Mouse (Mus musculus) left cerebral cortex, adult 6 months (tissue): ENCODE data around the gene Cklf. TPM values are rescaled to one million over a fixed set of nuclear protein-coding genes. Genes with fewer than 3 reads are reported as not detected.

Source experiments
- long read RNA-seq, 2 experiments: library from polyadenylated mRNA; unstranded; transcript quantifications; one replicate each; pipeline ENCODE4 v2.0.0; 2019 to 2020
- polyA plus RNA-seq: library from polyadenylated mRNA; unstranded; fragments of <200 nt; fragmentation: Nextera tagmentation; gene quantifications from 2 replicates; pipeline ENCODE4 v1.2.3, GENCODE M21; 2021

Gene Cklf
- polyA plus RNA-seq, result 6.6 and 8.2 TPM in 2 replicates
- long read RNA-seq, experiment 1, partial matches to known transcripts, result 2 of 9 reads
- long read RNA-seq, experiment 1, other reads (novel, unspliced or antisense), result 3 of 9 reads
- long read RNA-seq, experiment 2, transcript Cklf-201 (4 exons, 667 nt), result major isoform, 6 of 7 reads
- long read RNA-seq, experiment 2, partial matches to known transcripts, result 0 of 7 reads
- long read RNA-seq, experiment 2, other reads (novel, unspliced or antisense), result 0 of 7 reads

DNA sequence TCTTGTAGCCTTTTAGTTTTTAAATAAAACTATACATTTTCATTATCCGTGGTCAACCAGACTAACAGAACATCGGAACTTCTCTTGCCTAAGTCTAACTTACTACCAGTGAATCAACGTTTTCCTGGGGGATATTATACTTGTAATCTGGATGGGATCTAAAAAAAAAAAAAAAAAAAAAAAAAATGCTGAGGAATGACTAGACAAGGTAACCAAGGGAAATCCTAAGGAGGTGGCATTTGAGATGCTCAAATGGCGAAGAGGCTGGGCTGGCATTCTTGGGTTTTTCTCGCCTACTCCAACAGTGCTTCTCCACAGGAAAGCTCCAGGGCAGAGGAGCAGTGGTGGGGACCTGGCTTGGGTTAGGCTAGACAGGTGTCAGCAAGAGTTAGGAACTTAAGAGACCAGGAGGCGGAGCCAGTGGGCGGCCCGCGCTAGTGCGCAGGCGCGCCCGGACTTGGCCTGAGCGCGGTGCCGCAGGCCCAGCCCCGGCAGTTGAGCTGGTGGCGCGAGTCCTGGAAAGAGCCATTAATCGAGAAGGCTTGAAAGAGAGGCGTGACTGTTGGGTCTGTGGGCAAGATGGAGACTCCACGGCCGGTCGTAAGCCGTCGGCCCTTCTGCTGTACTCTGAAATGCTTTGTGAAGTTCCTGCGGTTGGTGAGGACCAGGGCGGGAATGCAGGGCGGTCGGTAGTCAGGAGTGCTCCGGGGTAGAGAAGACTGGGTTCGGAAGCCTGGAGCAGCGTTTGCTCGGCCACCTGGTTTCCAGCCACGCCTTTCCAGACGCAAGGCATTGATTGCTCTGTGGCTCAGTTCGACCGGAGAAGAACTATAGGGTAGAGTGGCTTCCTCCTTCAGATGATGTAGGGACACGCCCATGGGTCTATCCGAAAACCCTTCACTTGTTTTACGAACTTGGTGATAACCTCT is at the start of gene Cklf:
Gene Cklf (plus strand): TSS at position 423 of the 929 bp plus-strand sequence.

DNA sequence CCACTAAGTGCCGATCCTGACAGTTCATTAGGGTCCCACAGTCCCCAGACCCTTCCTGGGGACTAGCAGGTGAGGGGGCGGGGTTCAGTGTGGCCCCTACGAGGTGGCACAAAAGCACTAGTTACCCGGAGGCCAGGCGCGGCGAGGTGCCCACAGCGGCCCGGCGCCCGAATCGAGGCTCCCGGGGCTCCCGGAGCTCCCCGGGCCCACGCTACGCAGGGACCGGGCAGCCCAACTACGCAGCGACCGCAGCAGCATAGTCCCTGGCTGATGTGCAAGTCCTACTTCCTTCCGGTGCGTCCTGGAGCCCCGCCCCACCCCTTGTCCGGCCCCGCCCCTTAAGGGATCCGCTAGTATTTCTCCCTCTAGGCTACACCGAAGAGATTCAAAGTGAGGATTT is 2.4 kb upstream of the Cklf start, which contains the start of gene Tk2:
Gene Tk2 (minus strand): TSS at position 283 of the 400 bp plus-strand sequence.

DNA sequence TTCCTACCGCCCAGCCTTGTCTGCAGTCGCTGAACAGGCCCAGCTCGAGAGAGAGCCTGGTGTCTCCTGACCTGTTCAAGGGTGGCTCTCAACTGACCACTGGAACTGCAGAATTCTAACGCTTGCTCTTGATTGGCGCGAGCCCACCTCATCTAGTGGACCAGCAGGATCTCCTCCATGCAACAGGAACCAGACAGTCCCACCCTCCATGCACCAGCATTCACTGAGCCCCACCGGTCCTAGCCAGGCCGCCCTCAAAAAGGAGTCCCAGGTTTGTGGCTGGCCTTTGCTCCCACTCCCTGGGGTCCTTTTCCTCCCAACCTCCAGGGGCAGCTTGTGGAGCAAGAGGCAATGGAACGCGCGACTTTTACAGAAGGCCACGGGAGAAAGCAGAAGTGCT is 42.4 kb downstream of the Cklf start, which contains the start of gene Cmtm2a:
Gene Cmtm2a (minus strand): TSS at position 101 of the 400 bp plus-strand sequence.

DNA sequence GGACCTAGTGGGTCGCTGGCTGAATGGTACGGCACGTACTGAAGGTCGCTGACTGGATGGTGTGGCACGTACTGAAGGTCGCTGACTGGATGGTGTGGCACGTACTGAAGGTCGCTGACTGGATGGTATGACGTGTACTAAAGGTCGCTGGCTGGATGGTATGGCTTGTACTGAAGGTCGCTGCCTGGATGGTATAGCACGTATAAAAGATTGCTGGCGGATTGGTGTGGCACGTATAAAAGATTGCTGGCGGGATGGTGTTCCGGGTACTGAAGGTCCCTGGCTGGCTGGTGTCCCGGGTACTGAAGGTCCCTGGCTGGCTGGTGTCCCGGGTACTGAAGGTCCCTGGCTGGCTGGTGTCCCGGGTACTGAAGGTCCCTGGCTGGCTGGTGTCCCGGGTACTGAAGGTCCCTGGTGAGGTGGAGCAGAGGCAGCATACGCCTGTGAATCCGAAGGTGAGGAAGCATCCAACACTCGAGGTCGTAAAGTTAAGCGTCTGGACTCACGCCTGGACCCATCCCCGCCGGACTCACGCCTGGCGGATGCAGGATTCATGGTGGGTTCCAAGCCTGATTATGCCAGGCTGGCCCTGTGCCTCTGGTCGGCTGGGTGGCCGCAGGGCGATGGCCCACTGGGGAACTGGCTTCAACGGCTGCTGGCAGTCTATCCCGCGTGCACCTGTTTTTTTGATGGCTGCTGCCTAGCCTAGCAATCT is 58.9 kb downstream of the Cklf start, which contains the start of the genes Gm45711 and Cmtm1:
Gene Gm45711 (minus strand): TSS at position 641 of the 715 bp plus-strand sequence.
Gene Cmtm1 (minus strand): TSS at position 705 of the 715 bp plus-strand sequence.

Other genes with a start within 250 kb of the Cklf start
- gene Cdh5, start 149.2 kb upstream of the Cklf start, polyA plus RNA-seq, result 1.0 and 1.9 TPM in 2 replicates
- 2.6 and 10.0 TPM in 2 replicates for gene Bean1, start 80.4 kb upstream of the Cklf start, polyA plus RNA-seq
- gene Tk2, start 2.3 kb upstream of the Cklf start, polyA plus RNA-seq, result 25.3 and 28.2 TPM in 2 replicates
- not detected in 2 replicates for gene Cmtm2a, start 42.3 kb downstream of the Cklf start, polyA plus RNA-seq
- gene Gm45711, start 59.2 kb downstream of the Cklf start, polyA plus RNA-seq, result not detected in 2 replicates
- gene Cmtm1, start 59.3 kb downstream of the Cklf start, polyA plus RNA-seq, result not detected in 2 replicates
- gene Gm11020, start 70.7 kb downstream of the Cklf start, polyA plus RNA-seq, result not detected in 2 replicates
- gene Cmtm2b, start 71.4 kb downstream of the Cklf start, polyA plus RNA-seq, result not detected in 2 replicates
- gene Cmtm3, start 88.5 kb downstream of the Cklf start, polyA plus RNA-seq, result 8.1 and 14.0 TPM in 2 replicates
- 8.0 and 9.4 TPM in 2 replicates for gene Cmtm4, start 144.9 kb downstream of the Cklf start, polyA plus RNA-seq
- gene Dync1li2, start 192.2 kb downstream of the Cklf start, polyA plus RNA-seq, result 33.3 and 33.6 TPM in 2 replicates